Mouse (Mus musculus) right cerebral cortex, postnatal 10 days (tissue): ENCODE data around the gene Cog3.

Experiments
- DNase-seq, 2 experiments: peaks; one replicate each; pipeline ENCODE4 v3.0.0; 2021; ENCODE audit warnings: low spot score in 2 of 2

The Cog3 gene

GRCm38 (mm10) chr14:75697928-75698327, 56.4 kb downstream of the Cog3 start:
- DNase-seq, result no peak

GRCm38 (mm10) chr14:75696096-75696495, 58.2 kb downstream of the Cog3 start:
- no peak for DNase-seq

GRCm38 (mm10) chr14:75690428-75690827, 63.9 kb downstream of the Cog3 start:
- no peak for DNase-seq

- DNase-seq, result no peak
Measured at GRCm38 (mm10) chr14:75676316-75676715, 78.0 kb downstream of the Cog3 start.

GRCm38 (mm10) chr14:75669085-75669645, 85.2 kb downstream of the Cog3 start:
- no peak for DNase-seq

- no peak for DNase-seq
Measured at GRCm38 (mm10) chr14:75665430-75666180, 88.7 kb downstream of the Cog3 start.

- no peak for DNase-seq
Measured at GRCm38 (mm10) chr14:75661548-75661947, 92.8 kb downstream of the Cog3 start.

- peak; percentile 50 to 61 for DNase-seq
Measured at GRCm38 (mm10) chr14:75660936-75661335, 93.4 kb downstream of the Cog3 start.
